Mouse (Mus musculus): Measurements from ENCODE around the gene Jak2. TPM values are rescaled to one million over a fixed set of nuclear protein-coding genes. Genes with fewer than 3 reads are reported as not detected.
A peak's percentile ranks its signal among the peaks of the same experiment; 100 is the strongest.

Jak2 gene
- polyA plus RNA-seq, 1 experiment from 2014 or later: 11.0 TPM

- no peaks in the 10 kb centered on the region for H3K4me1 ChIP-seq
- H3K4me3 ChIP-seq: no peak overlapping the region
- H3K36me3 ChIP-seq: peaks cover 44% of the 10 kb centered on the region
- H3K9ac ChIP-seq: no peak overlapping the region
- H3K27me3 ChIP-seq: no peaks in the 10 kb centered on the region
- 77% methylated on average over 6 of the region's 6 CpGs for WGBS
- no peak overlapping the region for H3K4me2 ChIP-seq
- H3K27ac ChIP-seq: no peak overlapping the region
- no peaks in the 10 kb centered on the region for H3K9me3 ChIP-seq
- ATAC-seq (ENCODE audit: insufficient number of reproducible peaks, insufficient read depth, low FRiP score, low TSS enrichment, low read depth): no peak
Observed at GRCm38 (mm10) chr19:29278944-29279587, 27.4 kb downstream of the Jak2 start.

DNA sequence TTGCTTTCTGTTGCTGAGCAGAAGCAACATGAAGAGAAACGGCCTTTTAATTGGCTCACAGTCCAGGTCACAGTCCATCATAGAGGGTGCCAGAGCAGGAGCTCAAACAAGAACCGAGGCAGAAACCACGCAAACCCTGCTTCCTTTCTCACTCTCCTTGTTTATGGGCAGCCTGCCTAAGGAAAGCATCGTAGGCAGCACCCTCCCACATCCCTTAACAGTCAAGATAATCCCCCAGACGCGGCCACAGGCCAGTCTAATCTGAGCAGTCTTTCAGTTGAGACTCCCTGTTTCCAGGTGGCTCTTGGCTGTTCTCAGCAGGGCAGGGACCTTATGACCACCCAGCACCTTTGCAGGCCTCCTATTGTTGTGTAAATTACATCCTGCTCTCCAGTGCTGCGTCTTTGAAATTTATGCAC, 33.8 kb downstream of the Jak2 start:
- ATAC-seq (ENCODE audit: insufficient number of reproducible peaks, insufficient read depth, low FRiP score, low TSS enrichment, low read depth): no peak
- no peak overlapping the region for H3K4me2 ChIP-seq
- no peak overlapping the region for H3K27ac ChIP-seq
- no peak overlapping the region for H3K4me3 ChIP-seq
- H3K9ac ChIP-seq: no peak overlapping the region
- no peaks in the 10 kb centered on the region for H3K27me3 ChIP-seq
- WGBS: 40% methylated on average over 7 of the region's 7 CpGs
- H3K4me1 ChIP-seq: no peaks in the 10 kb centered on the region
- H3K9me3 ChIP-seq: no peaks in the 10 kb centered on the region
- H3K36me3 ChIP-seq: peaks cover 35% of the 10 kb centered on the region

GRCm38 (mm10) chr19:29287863-29288262, 36.2 kb downstream of the Jak2 start:
- Histone ChIP-seq H3K4me1 (no peaks in the 10 kb centered on the region), H3K27me3 (no peaks in the 10 kb centered on the region), H3K9ac (no peak overlapping the region), H3K4me3 (no peak overlapping the region), H3K36me3 (peaks cover 45% of the 10 kb centered on the region), H3K4me2 (no peak overlapping the region), H3K9me3 (no peaks in the 10 kb centered on the region), H3K27ac (no peak overlapping the region)
- 41% methylated on average over 8 of the region's 8 CpGs for WGBS
- no peak for ATAC-seq (ENCODE audit: insufficient number of reproducible peaks, insufficient read depth, low FRiP score, low TSS enrichment, low read depth)

DNA sequence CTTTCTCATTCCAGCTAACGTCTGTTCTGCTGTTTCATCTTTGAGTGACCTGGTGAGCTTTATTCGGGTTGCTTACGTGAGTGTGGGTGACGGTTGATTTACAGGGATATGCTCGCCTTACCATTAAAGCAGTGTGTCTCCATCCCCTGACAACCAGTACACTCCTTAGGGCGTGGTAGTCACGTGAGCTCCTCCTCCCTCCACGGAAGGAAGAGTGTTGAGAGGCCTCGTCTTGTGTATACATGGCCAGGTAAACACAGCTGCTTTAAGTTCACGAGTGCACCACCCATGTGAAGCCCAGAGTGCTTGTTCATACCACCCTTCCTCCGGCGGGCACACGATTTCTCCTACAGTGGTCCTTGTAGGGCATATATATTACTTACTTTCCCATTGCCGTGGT, 39.9 kb downstream of the Jak2 start:
- Histone ChIP-seq H3K4me1 (peaks cover 4% of the 10 kb centered on the region; the same call in 1 of the 2 replicates), H3K36me3 (peaks cover 39% of the 10 kb centered on the region), H3K9me3 (no peaks in the 10 kb centered on the region), H3K4me2 (no peak overlapping the region), H3K27me3 (no peaks in the 10 kb centered on the region), H3K4me3 (no peak overlapping the region), H3K27ac (no peak overlapping the region), H3K9ac (no peak overlapping the region)
- WGBS: 84% methylated on average over 14 of the region's 14 CpGs
- no peak for ATAC-seq (ENCODE audit: insufficient number of reproducible peaks, insufficient read depth, low FRiP score, low TSS enrichment, low read depth)

DNA sequence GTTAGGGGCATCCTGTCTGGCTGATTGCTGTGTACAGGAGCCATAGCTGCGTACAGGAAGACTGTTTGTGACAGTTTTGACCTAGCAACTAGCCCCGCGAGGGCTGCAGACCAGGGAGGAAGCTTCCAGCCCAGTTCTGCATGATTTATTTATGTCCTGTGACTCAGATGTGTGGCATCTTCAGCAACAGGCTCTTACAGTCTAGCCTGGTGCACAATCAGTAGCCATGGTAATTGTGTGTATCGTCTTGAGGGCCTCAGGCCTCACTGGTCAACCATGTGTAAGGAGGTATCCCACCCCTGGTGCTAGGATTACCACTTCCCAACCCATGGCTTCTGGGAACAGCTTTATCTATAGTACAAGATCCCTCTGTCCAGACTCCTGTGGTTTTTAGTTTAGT, 40.9 kb downstream of the Jak2 start:
- Histone ChIP-seq H3K4me2 (no peak overlapping the region), H3K4me3 (no peak overlapping the region), H3K36me3 (peaks cover 44% of the 10 kb centered on the region), H3K4me1 (peaks cover 4% of the 10 kb centered on the region; the same call in 1 of the 2 replicates), H3K9me3 (no peaks in the 10 kb centered on the region), H3K9ac (no peak overlapping the region), H3K27me3 (no peaks in the 10 kb centered on the region), H3K27ac (no peak overlapping the region)
- ATAC-seq (ENCODE audit: insufficient number of reproducible peaks, insufficient read depth, low FRiP score, low TSS enrichment, low read depth): no peak
- WGBS: 88% methylated on average over 4 of the region's 4 CpGs

DNA sequence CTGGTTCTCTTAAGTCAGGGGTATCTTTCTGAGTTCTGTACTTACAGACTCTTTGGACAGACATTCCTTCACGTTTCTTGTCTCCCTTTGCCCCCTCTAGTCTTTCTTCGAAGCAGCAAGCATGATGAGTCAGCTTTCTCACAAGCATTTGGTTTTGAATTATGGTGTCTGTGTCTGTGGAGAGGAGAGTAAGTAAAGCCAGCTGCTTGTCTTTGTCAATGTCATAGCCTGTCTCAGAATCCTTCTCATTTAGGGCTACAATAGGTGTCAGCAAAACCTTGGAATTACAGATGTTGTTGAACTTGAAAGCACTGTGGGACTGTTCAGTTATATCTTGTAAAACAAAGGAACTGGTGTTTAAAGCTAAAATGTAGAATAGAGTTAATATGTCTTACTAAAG, 43.1 kb downstream of the Jak2 start:
- 38% methylated on average over 2 of the region's 2 CpGs for WGBS
- Histone ChIP-seq H3K4me3 (no peak overlapping the region), H3K36me3 (peaks cover 57% of the 10 kb centered on the region), H3K4me1 (peaks cover 4% of the 10 kb centered on the region; the same call in 1 of the 2 replicates), H3K27ac (0 out of 2 replicates have a peak overlapping the region, but pooled peaks have one; percentile 22), H3K9me3 (no peaks in the 10 kb centered on the region), H3K27me3 (no peaks in the 10 kb centered on the region), H3K4me2 (no peak overlapping the region), H3K9ac (no peak overlapping the region)
- no peak for ATAC-seq (ENCODE audit: insufficient number of reproducible peaks, insufficient read depth, low FRiP score, low TSS enrichment, low read depth)

- Histone ChIP-seq H3K27ac (no peak overlapping the region), H3K9me3 (no peaks in the 10 kb centered on the region), H3K36me3 (peaks cover 60% of the 10 kb centered on the region), H3K4me2 (no peak overlapping the region), H3K9ac (no peak overlapping the region), H3K27me3 (no peaks in the 10 kb centered on the region), H3K4me1 (peaks cover 4% of the 10 kb centered on the region; the same call in 1 of the 2 replicates), H3K4me3 (no peak overlapping the region)
- ATAC-seq (ENCODE audit: insufficient number of reproducible peaks, insufficient read depth, low FRiP score, low TSS enrichment, low read depth): no peak
Observed at GRCm38 (mm10) chr19:29296166-29296565, 44.5 kb downstream of the Jak2 start.

- H3K9ac ChIP-seq: no peak overlapping the region
- no peaks in the 10 kb centered on the region for H3K27me3 ChIP-seq
- ATAC-seq (ENCODE audit: insufficient number of reproducible peaks, insufficient read depth, low FRiP score, low TSS enrichment, low read depth): no peak
- no peak overlapping the region for H3K4me2 ChIP-seq
- H3K27ac ChIP-seq: no peak overlapping the region
- no peak overlapping the region for H3K4me3 ChIP-seq
- H3K9me3 ChIP-seq: no peaks in the 10 kb centered on the region
- 95% methylated on average over 1 of the region's 1 CpGs for WGBS
- H3K4me1 ChIP-seq: peaks cover 4% of the 10 kb centered on the region; the same call in 1 of the 2 replicates
- H3K36me3 ChIP-seq: peaks cover 55% of the 10 kb centered on the region
Observed at GRCm38 (mm10) chr19:29297366-29297765, 45.7 kb downstream of the Jak2 start.

DNA sequence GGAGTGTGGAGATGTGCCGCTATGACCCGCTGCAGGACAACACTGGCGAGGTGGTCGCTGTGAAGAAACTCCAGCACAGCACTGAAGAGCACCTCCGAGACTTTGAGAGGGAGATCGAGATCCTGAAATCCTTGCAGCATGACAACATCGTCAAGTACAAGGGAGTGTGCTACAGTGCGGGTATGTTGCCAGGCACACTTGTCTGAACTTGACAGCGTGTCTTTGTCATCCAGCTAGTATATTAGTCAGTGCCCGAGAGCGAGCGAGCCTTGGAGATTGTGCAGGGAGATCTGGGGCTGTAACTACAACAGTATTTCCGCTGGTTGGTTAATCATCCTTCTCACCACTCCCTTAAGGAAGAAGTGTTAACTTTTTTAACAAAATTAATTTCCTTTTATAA, 49.3 kb downstream of the Jak2 start:
- Histone ChIP-seq H3K4me1 (no peaks in the 10 kb centered on the region), H3K27ac (no peak overlapping the region), H3K4me3 (no peak overlapping the region), H3K27me3 (no peaks in the 10 kb centered on the region), H3K9ac (no peak overlapping the region), H3K36me3 (peaks cover 63% of the 10 kb centered on the region), H3K4me2 (no peak overlapping the region), H3K9me3 (no peaks in the 10 kb centered on the region)
- no peak for ATAC-seq (ENCODE audit: insufficient number of reproducible peaks, insufficient read depth, low FRiP score, low TSS enrichment, low read depth)
- 90% methylated on average over 13 of the region's 13 CpGs for WGBS

- no peaks in the 10 kb centered on the region for H3K4me1 ChIP-seq
- no peak overlapping the region for H3K27ac ChIP-seq
- ATAC-seq (ENCODE audit: insufficient number of reproducible peaks, insufficient read depth, low FRiP score, low TSS enrichment, low read depth): no peak
- WGBS: 84% methylated on average over 2 of the region's 2 CpGs
- H3K27me3 ChIP-seq: no peaks in the 10 kb centered on the region
- H3K9ac ChIP-seq: no peak overlapping the region
- peaks cover 59% of the 10 kb centered on the region for H3K36me3 ChIP-seq
- no peaks in the 10 kb centered on the region for H3K9me3 ChIP-seq
- H3K4me2 ChIP-seq: no peak overlapping the region
- H3K4me3 ChIP-seq: no peak overlapping the region
Observed at GRCm38 (mm10) chr19:29302119-29302518, 50.5 kb downstream of the Jak2 start.

DNA sequence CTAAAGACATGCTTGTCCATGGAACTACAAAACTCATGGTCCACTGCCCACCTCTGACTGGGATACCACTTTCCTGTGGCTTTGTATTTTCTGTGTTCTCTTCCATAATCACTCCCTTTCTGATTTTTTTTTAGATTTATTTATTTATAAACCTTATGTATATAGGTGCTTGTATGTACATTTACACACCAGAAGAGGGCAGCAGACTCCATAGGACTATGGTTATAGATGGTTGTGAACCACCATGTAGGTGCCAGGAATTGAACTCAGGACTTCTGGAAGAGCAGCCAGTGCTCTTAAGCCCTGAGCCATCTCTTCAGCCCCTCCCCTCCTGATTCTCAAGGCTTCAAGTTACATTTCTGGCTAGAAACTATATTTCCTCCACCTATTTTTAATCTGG, 57.2 kb downstream of the Jak2 start:
- H3K36me3 ChIP-seq: peaks cover 50% of the 10 kb centered on the region
- no peaks in the 10 kb centered on the region for H3K9me3 ChIP-seq
- no peak overlapping the region for H3K9ac ChIP-seq
- no peak overlapping the region for H3K27ac ChIP-seq
- H3K27me3 ChIP-seq: no peaks in the 10 kb centered on the region
- no peak overlapping the region for H3K4me2 ChIP-seq
- no peaks in the 10 kb centered on the region for H3K4me1 ChIP-seq
- H3K4me3 ChIP-seq: no peak overlapping the region
- no peak for ATAC-seq (ENCODE audit: insufficient number of reproducible peaks, insufficient read depth, low FRiP score, low TSS enrichment, low read depth)

- Histone ChIP-seq H3K27ac (no peak overlapping the region), H3K4me3 (no peak overlapping the region), H3K36me3 (peaks cover 42% of the 10 kb centered on the region), H3K4me2 (no peak overlapping the region), H3K27me3 (no peaks in the 10 kb centered on the region), H3K4me1 (no peaks in the 10 kb centered on the region), H3K9me3 (peaks cover 9% of the 10 kb centered on the region), H3K9ac (no peak overlapping the region)
- 89% methylated on average over 8 of the region's 8 CpGs for WGBS
- ATAC-seq (ENCODE audit: insufficient number of reproducible peaks, insufficient read depth, low FRiP score, low TSS enrichment, low read depth): no peak
Observed at GRCm38 (mm10) chr19:29311791-29312190, 60.2 kb downstream of the Jak2 start.

All from embryonic facial prominence, embryonic 13.5 days (tissue).